Comparison of ENCODE assay signal across 8 mouse cellular contexts in genomic region chr13:60738429-60738828, GRCm38 (mm10). TPM values are rescaled to one million over a fixed set of nuclear protein-coding genes. Genes with fewer than 3 reads are reported as not detected.
DNase-seq lines count a peak whose midpoint lies in the region; ATAC-seq lines count a peak whose summit lies in the region.

No protein-coding gene starts in this region.

- ATAC-seq in inflammation-experienced regulatory T-cells, adult 6 months, result peak; percentile 84
- peak; percentile 54; the same call in 1 of the 2 replicates for ATAC-seq in limb, embryonic 15.5 days (ENCODE audit: insufficient number of reproducible peaks, low FRiP score, low TSS enrichment, low read depth)
- ATAC-seq in midbrain, embryonic 16.5 days, result peak; percentile 78

- H3K27ac ChIP-seq in limb, embryonic 15.5 days, result peak overlapping the region; percentile 80
- no peak overlapping the region for H3K27ac ChIP-seq in midbrain, embryonic 16.5 days (ENCODE audit: low read length)

- H3K4me3 ChIP-seq in limb, embryonic 15.5 days, result peak overlapping the region; percentile 25
- peak overlapping the region; percentile 5; the same call in 1 of the 2 replicates for H3K4me3 ChIP-seq in midbrain, embryonic 16.5 days (ENCODE audit: low read depth, low read length)

- H3K4me1 ChIP-seq in limb, embryonic 15.5 days, result peaks cover 10% of the 10 kb centered on the region; the same call in 1 of the 2 replicates
- H3K4me1 ChIP-seq in midbrain, embryonic 16.5 days (ENCODE audit: control insufficient read depth, insufficient read depth, low read length), result no peaks in the 10 kb centered on the region; the same call in 1 of the 2 replicates

- H3K9ac ChIP-seq in limb, embryonic 15.5 days, result no peak overlapping the region
- H3K9ac ChIP-seq in midbrain, embryonic 16.5 days (ENCODE audit: low read depth, low read length), result no peak overlapping the region

- peak overlapping the region; percentile 47 for H3K4me2 ChIP-seq in limb, embryonic 15.5 days
- H3K4me2 ChIP-seq in midbrain, embryonic 16.5 days (ENCODE audit: low read length), result peak overlapping the region; percentile 17; the same call in 1 of the 2 replicates

- no peaks in the 10 kb centered on the region for H3K27me3 ChIP-seq in limb, embryonic 15.5 days
- no peaks in the 10 kb centered on the region for H3K27me3 ChIP-seq in midbrain, embryonic 16.5 days (ENCODE audit: control insufficient read depth, insufficient read depth, low read depth, low read length)

- peaks cover 33% of the 10 kb centered on the region for H3K36me3 ChIP-seq in limb, embryonic 15.5 days
- peaks cover 13% of the 10 kb centered on the region for H3K36me3 ChIP-seq in midbrain, embryonic 16.5 days (ENCODE audit: control insufficient read depth, insufficient read depth, low read length)

- H3K9me3 ChIP-seq in limb, embryonic 15.5 days, result no peaks in the 10 kb centered on the region
- no peaks in the 10 kb centered on the region for H3K9me3 ChIP-seq in midbrain, embryonic 16.5 days (replicated peaks; ENCODE audit: control insufficient read depth, low read length, poor library complexity, severe bottlenecking)

- peak; percentile 82 for DNase-seq in urinary bladder, postnatal 14 days (ENCODE audit: low spot score)
- no peak for DNase-seq in urinary bladder, adult 2 months (ENCODE audit: low spot score)
- DNase-seq in embryo, embryonic 10.5 days (ENCODE audit: low spot score), result peak; percentile 90
- DNase-seq in gastrocnemius, postnatal 25 days, result peak; percentile 56
- DNase-seq in spleen, postnatal 14 days (ENCODE audit: low spot score in 2 of 2), result peak; percentile 23 to 39

- whole genome bisulfite sequencing in limb, embryonic 15.5 days, result 6% methylated on average over 9 of the region's 9 CpGs
- 15% methylated on average over 9 of the region's 9 CpGs for WGBS in midbrain, embryonic 16.5 days

RNA-seq across cellular contexts. Expression of gene BC051665, which starts 47.7 kb away (rescaled TPM):
- not detected in 2 replicates for polyA plus RNA-seq in urinary bladder, adult 2 months (2012; rRNA removed)
- not detected for total RNA-seq in gastrocnemius, postnatal 25 days (2021)
- not detected for polyA plus RNA-seq in inflammation-experienced regulatory T-cells, adult 6 months (2017; shearing (Covaris generic))
- polyA plus RNA-seq in limb, embryonic 15.5 days (2015; fragmentation: Nextera tagmentation; extraction: Ambion mirVana), result not detected in 2 replicates
- polyA plus RNA-seq in midbrain, embryonic 16.5 days (2015; fragmentation: Nextera tagmentation; extraction: Ambion mirVana), result not detected in 2 replicates
